11 mouse cellular contexts compared by ENCODE assay signal in genomic region chr6:114814882-114815650, GRCm38 (mm10).
DNase-seq lines count a peak whose midpoint lies in the region; TF ChIP-seq lines count a peak whose summit lies in the region.
"Had no signal": no experiment of that assay in that cellular context is flagged by ENCODE, and none has a peak within 500 bp of the region (broad histone marks: within the 10 kb centered on the region; RNA-seq: fewer than 3 reads in every experiment).

No protein-coding gene starts in this region.

- peak; percentile 36 for TF ChIP-seq CTCF in heart, adult 2 months (IDR thresholded peaks at IDR 0.05)

- H3K9ac ChIP-seq in heart, adult 2 months (ENCODE audit: low read depth, low read length) = no peak overlapping the region
- H3K9ac ChIP-seq: intestine, embryonic 15.5 days; liver, embryonic 13.5 days; neural tube, embryonic 13.5 days had no signal

- no peak for TF ChIP-seq POLR2A in heart, adult 2 months (IDR thresholded peaks at IDR 0.05; ENCODE audit: insufficient read depth, low read depth, low read length)

- no peak overlapping the region for H3K27ac ChIP-seq in heart, adult 2 months
- H3K27ac ChIP-seq: intestine, embryonic 15.5 days; liver, embryonic 13.5 days; neural tube, embryonic 13.5 days had no signal

- DNase-seq in heart, adult 2 months = no peak
- DNase-seq in heart, adult 8-10 months (ENCODE audit: low spot score) = no peak
- peak; percentile 29 for DNase-seq in lung, postnatal 10 days
- no peak for DNase-seq in lung, postnatal 14 days
- peak; percentile 74 for DNase-seq in ZHBTc4 (ENCODE audit: low read depth, low spot score)
- DNase-seq in splenic B cell, adult 2 months (ENCODE audit: low read depth, low spot score) = peak; percentile 47
- DNase-seq in adrenal gland, adult (ENCODE audit: inconsistent age in 2 of 2, low spot score in 1 of 2) = no peak
- no peak for DNase-seq in urinary bladder, postnatal 36 days (ENCODE audit: low spot score in 2 of 2)
- DNase-seq: liver, embryonic 13.5 days had no signal

- no peak overlapping the region for H3K4me3 ChIP-seq in heart, adult 2 months
- H3K4me3 ChIP-seq: intestine, embryonic 15.5 days; liver, embryonic 13.5 days; neural tube, embryonic 13.5 days had no signal

- no peaks in the 10 kb centered on the region for H3K36me3 ChIP-seq in heart, adult 2 months (ENCODE audit: control insufficient read depth, insufficient read depth, low read length)
- H3K36me3 ChIP-seq in splenic B cell, adult 2 months (ENCODE audit: control insufficient read depth, insufficient read depth, low read length, poor library complexity, severe bottlenecking) = no peaks in the 10 kb centered on the region
- H3K36me3 ChIP-seq: intestine, embryonic 15.5 days; liver, embryonic 13.5 days; neural tube, embryonic 13.5 days had no signal

- peaks cover 14% of the 10 kb centered on the region for H3K4me1 ChIP-seq in heart, adult 2 months (ENCODE audit: control insufficient read depth, insufficient read depth, low read length)

- no peak for TF ChIP-seq EP300 in heart, adult 2 months (IDR thresholded peaks at IDR 0.05; ENCODE audit: insufficient read depth, low read depth, low read length)

- no peaks in the 10 kb centered on the region for H3K27me3 ChIP-seq in heart, adult 2 months (ENCODE audit: control insufficient read depth, insufficient read depth, low read length)
- no peaks in the 10 kb centered on the region for H3K27me3 ChIP-seq in splenic B cell, adult 2 months (ENCODE audit: control insufficient read depth, insufficient read depth, low read length, poor library complexity, severe bottlenecking)
- H3K27me3 ChIP-seq: intestine, embryonic 15.5 days; liver, embryonic 13.5 days; neural tube, embryonic 13.5 days had no signal

- intact Hi-C loops in heart, adult 2 months (cut with DNase I) = loop anchor here (2.0 to 5.0 kb wide), 2 partner anchors 93 to 112 kb away; no protein-coding TSS in a partner anchor

- no peaks in the 10 kb centered on the region for H3K79me2 ChIP-seq in heart, adult 2 months (replicated peaks; ENCODE audit: control insufficient read depth, insufficient read depth, low read length)

- WGBS in heart, adult 2 months = 97% methylated on average over 5 of the region's 5 CpGs

Comparison
In these comparisons a context has a peak if more than half of its experiments do, and no peak if none do; other contexts are left out.
1. DNase-seq: peak in lung, postnatal 10 days (single experiment), ZHBTc4 (single experiment) and splenic B cell, adult 2 months (single experiment); none in heart, adult 2 months (0 of 2), heart, adult 8-10 months (single experiment), lung, postnatal 14 days (single experiment), adrenal gland, adult (0 of 2) and urinary bladder, postnatal 36 days (0 of 2).